Mouse (Mus musculus) hindbrain, postnatal 0 days (tissue): ENCODE measurements around the gene Agpat3. TPM values are rescaled to one million over a fixed set of nuclear protein-coding genes. Genes with fewer than 3 reads are reported as not detected.

ENCODE experiments used
- ATAC-seq: fragments of 200-750 bp; cut with Nextera tagmentation; 2 replicates; pipeline ENCODE4 v1.8.0; 2017; ENCODE audit warnings: mild to moderate bottlenecking, moderate TSS enrichment, moderate library complexity
- DNase-seq: peaks from one replicate; pipeline ENCODE4 v3.0.0-alpha.2; 2015; ENCODE audit warnings: low spot score
- H3K27ac ChIP-seq: fragments of 300-500 bp; sonication (generic); 2 replicates; pipeline ENCODE4 v1.5.1; 2014; ENCODE audit warnings: mild to moderate bottlenecking
- H3K27me3 ChIP-seq: fragments of 300-500 bp; sonication (generic); 2 replicates; pipeline ENCODE4 v1.6.1; 2014; ENCODE audit warnings: low read length, mixed read lengths; ENCODE audit not compliant: insufficient read depth
- H3K36me3 ChIP-seq: fragments of 300-500 bp; sonication (generic); 2 replicates; pipeline ENCODE4 v1.6.1; 2014; ENCODE audit warnings: low read length, mixed read lengths; ENCODE audit not compliant: insufficient read depth
- H3K4me1 ChIP-seq: fragments of 300-500 bp; sonication (generic); 2 replicates; pipeline ENCODE4 v1.6.1; 2014; ENCODE audit warnings: antibody characterized with exemption, low read length, mixed read lengths; ENCODE audit not compliant: insufficient read depth
- H3K4me2 ChIP-seq: fragments of 300-500 bp; sonication (generic); 2 replicates; pipeline ENCODE4 v1.6.1; 2014; ENCODE audit warnings: low read depth, mild to moderate bottlenecking, low read length, moderate library complexity, mixed read lengths
- H3K4me3 ChIP-seq: fragments of 300-500 bp; sonication (generic); 2 replicates; pipeline ENCODE4 v1.5.1; 2014; ENCODE audit warnings: low read length
- H3K9ac ChIP-seq: fragments of 300-500 bp; sonication (generic); replicated peaks from 2 replicates; pipeline ENCODE4 v1.6.1; 2014; ENCODE audit warnings: mild to moderate bottlenecking, low read length, moderate library complexity, mixed read lengths
- H3K9me3 ChIP-seq: fragments of 300-500 bp; sonication (generic); 2 replicates; pipeline ENCODE4 v1.6.1; 2016; ENCODE audit warnings: low read length, mixed read lengths
- CTCF ChIP-seq: IDR thresholded peaks from 2 replicates; pipeline ENCODE4 v1.5.1; 2016; ENCODE audit warnings: antibody characterized with exemption, control low read depth, low read depth
- WGBS: fragments of 180-500 bp; shearing (Covaris S2); extraction: QIAGEN DNeasy Blood & Tissue Kit; methylation state at CpG from one replicate; pipeline ENCODE4 v1.1.7; 2014; 5-methylcytosine and 5-hydroxymethylcytosine counted together
- polyA plus RNA-seq: library from polyadenylated mRNA; unstranded; fragments of >200 nt; fragmentation: Nextera tagmentation; extraction: Ambion mirVana; gene quantifications from 2 replicates; pipeline ENCODE4 v1.2.1, GENCODE M21; 2015
- total RNA-seq: library from RNA; depleted of rRNA; stranded (reverse); fragments of >200 nt; gene quantifications from 2 replicates; pipeline ENCODE4 v1.2.3, GENCODE M21; 2014

Gene Agpat3
- total and polyA plus RNA-seq, 2 experiments from 2014 or later = 117 to 158 TPM

DNA sequence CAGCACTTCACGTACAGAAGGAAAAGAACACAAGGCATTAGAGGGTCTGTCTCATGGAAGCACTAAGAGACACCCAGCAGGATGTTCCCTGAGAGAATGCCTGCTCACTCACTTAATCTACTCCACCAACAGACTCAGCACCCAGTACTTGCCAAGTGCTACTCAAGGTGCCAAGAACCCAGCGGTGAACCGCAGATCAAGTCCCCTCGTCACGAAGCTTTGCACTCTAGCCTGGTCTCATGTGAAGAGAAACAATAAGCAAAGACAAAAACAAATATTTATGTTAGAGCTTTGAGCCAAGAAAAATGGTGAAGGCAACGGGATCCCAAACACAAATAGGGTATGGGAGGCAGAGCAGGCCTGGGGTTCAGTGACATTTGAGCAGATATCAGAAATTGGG is 113.4 kb downstream of the Agpat3 start:
- Histone ChIP-seq H3K27ac (no peak overlapping the region), H3K4me1 (peaks cover 10% of the 10 kb centered on the region), H3K27me3 (no peaks in the 10 kb centered on the region), H3K36me3 (no peaks in the 10 kb centered on the region), H3K4me2 (no peak overlapping the region), H3K4me3 (no peak overlapping the region), H3K9ac (no peak overlapping the region), H3K9me3 (no peaks in the 10 kb centered on the region)
- WGBS = 61% methylated on average over 6 of the region's 6 CpGs
- DNase-seq (no peak), ATAC-seq (no peak)
- no peak for TF ChIP-seq CTCF

DNA sequence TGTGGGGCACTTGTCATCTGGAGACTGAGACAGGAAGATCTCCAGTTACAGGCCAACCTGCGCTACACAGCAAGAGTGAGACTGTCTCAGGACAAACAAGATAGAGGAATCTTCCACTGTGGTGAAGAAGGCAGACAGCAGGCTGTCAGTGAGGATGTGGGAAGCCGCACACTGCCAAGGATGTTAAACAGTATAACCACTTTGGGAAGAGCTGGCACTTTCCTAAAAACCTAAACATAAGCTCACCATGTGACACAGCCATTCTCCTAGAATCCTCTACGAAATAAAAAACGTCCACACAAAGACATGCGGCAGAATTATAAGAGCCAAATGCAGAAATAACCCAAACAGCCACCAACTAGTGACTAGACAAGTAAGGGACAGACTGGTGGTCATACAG is 114.0 kb downstream of the Agpat3 start:
- TF ChIP-seq CTCF = no peak
- Histone ChIP-seq H3K4me2 (no peak overlapping the region), H3K4me1 (peaks cover 5% of the 10 kb centered on the region)

DNA sequence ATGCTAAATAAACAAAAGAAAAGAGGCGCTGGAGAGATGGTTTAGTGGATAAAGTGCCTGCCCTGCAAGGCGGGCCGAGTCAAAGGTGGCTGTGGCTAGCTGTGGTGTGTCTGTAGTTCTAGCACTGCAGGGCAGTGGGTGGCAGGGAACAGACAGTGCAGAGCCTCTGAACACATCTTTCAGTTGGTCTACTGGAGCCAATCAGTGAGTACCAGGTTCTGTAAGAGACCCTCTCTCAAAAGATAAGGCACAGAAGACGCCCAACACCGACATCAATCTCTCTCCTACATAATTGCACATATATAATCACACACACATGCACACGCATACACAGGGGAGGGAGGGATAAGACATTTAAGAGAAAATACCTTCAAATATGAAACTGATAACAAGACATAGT is 114.5 kb downstream of the Agpat3 start:
- WGBS = 92% methylated on average over 6 of the region's 6 CpGs
- no peaks in the 10 kb centered on the region for H3K27me3 ChIP-seq
- no peak overlapping the region for H3K27ac ChIP-seq
- H3K36me3 ChIP-seq = no peaks in the 10 kb centered on the region
- 0 out of 2 replicates have a peak, but pooled peaks cover 1% of the 10 kb centered on the region for H3K4me1 ChIP-seq
- DNase-seq (no peak), ATAC-seq (no peak)
- no peak overlapping the region for H3K4me3 ChIP-seq
- no peaks in the 10 kb centered on the region for H3K9me3 ChIP-seq
- no peak for TF ChIP-seq CTCF
- H3K4me2 ChIP-seq = no peak overlapping the region
- no peak overlapping the region for H3K9ac ChIP-seq

More for the DNA sequence above, 114.0 kb downstream of the Agpat3 start:
- Histone ChIP-seq H3K9ac (no peak overlapping the region), H3K27me3 (no peaks in the 10 kb centered on the region), H3K27ac (no peak overlapping the region), H3K9me3 (no peaks in the 10 kb centered on the region), H3K36me3 (no peaks in the 10 kb centered on the region), H3K4me3 (no peak overlapping the region)
- WGBS = 95% methylated on average over 5 of the region's 5 CpGs
- DNase-seq = no peak
- no peak for ATAC-seq

DNA sequence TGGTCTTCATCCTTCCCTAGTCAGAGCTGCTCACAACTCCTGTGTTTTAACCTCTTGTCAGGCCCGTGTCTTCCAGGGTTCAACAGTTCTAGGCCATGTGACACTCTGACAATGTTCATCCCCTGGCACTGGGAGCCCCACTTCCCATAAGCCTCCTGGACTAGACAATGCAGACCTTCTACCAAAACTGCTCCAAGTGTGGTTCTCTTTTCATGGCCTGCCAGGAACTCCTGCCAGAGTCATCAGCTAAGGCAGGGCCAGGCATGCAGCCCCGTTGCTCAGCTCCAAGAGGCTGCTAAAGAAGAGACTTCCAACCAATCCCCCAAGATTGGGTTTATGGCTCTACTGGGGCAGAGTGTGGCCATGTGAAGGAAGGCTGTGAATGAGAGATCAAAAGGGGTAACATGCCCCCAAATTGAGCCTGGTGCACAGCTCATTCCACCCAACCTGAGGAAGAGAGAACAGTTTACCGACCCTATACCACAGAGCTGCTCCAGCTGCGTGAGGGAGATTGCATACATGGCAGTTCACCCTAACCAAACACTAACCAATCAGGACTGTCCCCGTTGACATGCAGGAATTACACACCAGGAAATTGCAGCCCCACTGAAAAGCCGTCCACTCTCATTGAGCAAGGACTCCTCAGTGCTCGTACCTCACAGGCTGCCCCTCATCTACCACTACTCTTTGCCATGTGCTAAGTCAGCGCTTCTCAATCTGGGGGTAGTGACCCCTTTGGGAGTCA is 115.2 kb downstream of the Agpat3 start:
- H3K27me3 ChIP-seq = no peaks in the 10 kb centered on the region
- no peak for TF ChIP-seq CTCF
- H3K4me1 ChIP-seq = no peaks in the 10 kb centered on the region
- H3K9ac ChIP-seq = no peak overlapping the region
- H3K36me3 ChIP-seq = no peaks in the 10 kb centered on the region
- H3K4me2 ChIP-seq = no peak overlapping the region
- ATAC-seq (peak; percentile 85), DNase-seq (peak; percentile 62)
- 72% methylated on average over 8 of the region's 8 CpGs for WGBS
- H3K27ac ChIP-seq = no peak overlapping the region
- no peak overlapping the region for H3K4me3 ChIP-seq
- no peaks in the 10 kb centered on the region for H3K9me3 ChIP-seq

DNA sequence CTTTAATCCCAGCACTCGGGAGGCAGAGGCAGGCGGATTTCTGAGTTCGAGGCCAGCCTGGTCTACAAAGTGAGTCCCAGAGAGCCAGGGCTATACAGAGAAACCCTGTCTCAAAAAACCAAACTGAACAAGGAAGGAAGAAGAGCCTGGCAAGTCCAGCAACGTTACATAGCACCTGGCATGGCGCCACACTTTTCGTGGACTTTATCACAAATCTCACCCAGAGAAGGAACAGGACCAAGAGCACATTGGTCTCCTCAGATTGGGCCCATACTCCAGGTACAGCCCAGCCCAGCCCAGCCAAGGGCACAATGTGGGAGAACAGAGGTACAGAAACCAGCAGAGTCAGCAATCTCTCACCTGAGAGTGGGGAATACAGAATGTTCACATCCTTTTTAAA is 118.5 kb downstream of the Agpat3 start:
- Histone ChIP-seq H3K27me3 (no peaks in the 10 kb centered on the region), H3K4me2 (no peak overlapping the region), H3K36me3 (peaks cover 9% of the 10 kb centered on the region), H3K4me3 (no peak overlapping the region), H3K27ac (no peak overlapping the region), H3K4me1 (no peaks in the 10 kb centered on the region), H3K9ac (no peak overlapping the region), H3K9me3 (no peaks in the 10 kb centered on the region)
- ATAC-seq = no peak
- TF ChIP-seq CTCF = no peak
- DNase-seq = no peak
- 85% methylated on average over 6 of the region's 6 CpGs for WGBS

DNA sequence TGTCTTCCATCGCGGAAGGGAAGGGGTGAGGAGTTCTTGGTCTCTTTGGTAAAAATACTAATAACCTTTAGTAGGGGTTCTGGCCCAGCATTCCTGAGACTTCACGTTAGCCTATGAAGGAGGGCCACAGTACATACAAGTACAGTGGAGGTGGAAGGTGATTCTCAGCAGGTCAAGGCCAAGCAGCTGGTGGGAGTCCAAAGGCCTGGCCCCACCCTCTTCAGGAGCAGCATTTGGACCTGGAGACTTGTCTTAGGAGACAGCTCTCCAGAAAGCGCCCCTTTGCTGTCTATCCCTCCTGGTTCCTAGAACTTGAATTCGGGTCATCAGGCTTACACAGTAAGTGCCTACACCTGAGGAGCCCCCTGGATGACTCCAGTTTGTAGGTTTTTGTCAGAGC is 119.1 kb downstream of the Agpat3 start:
- Histone ChIP-seq H3K36me3 (peaks cover 10% of the 10 kb centered on the region), H3K27ac (no peak overlapping the region), H3K4me3 (no peak overlapping the region), H3K9ac (no peak overlapping the region), H3K27me3 (no peaks in the 10 kb centered on the region), H3K4me1 (no peaks in the 10 kb centered on the region), H3K9me3 (no peaks in the 10 kb centered on the region), H3K4me2 (no peak overlapping the region)
- DNase-seq = no peak
- no peak for ATAC-seq
- 93% methylated on average over 5 of the region's 5 CpGs for WGBS
- no peak for TF ChIP-seq CTCF

DNA sequence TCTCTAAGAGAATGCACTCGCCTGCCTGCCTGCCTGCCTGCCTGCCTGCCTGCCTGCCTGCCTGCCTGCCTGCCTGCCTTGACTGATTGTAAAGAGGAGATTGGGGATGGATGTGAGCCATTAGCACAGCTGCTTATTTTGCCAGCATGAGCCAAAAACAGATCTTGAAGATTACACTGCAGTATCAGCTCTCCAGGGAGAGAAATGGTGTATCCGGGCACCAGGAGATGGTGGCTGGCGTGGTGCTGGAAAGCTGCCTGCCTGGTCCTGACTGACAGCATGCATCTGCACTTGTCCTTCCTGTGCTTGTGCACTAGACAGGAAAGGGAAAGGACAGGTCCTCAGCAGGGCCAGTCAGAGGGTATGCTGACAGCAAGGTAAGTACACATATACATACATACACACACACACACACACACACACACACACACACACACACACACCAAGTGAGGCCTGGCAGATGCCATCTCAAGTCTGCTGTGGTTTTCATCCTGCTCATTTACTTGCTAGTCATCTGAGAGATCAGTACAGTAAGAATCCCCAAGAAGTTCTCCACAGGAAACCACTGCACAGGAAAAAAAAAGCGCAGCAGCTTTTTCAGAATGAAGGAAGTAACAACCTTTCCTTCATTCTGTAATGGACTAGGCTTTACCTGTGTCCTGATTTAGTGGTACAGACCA is 119.8 kb downstream of the Agpat3 start:
- no peak overlapping the region for H3K27ac ChIP-seq
- no peak overlapping the region for H3K4me3 ChIP-seq
- DNase-seq (peak; percentile 4), ATAC-seq (no peak)
- H3K36me3 ChIP-seq = peaks cover 15% of the 10 kb centered on the region
- no peaks in the 10 kb centered on the region for H3K4me1 ChIP-seq
- H3K4me2 ChIP-seq = no peak overlapping the region
- WGBS = 75% methylated on average over 4 of the region's 4 CpGs
- H3K27me3 ChIP-seq = no peaks in the 10 kb centered on the region
- TF ChIP-seq CTCF = no peak
- no peaks in the 10 kb centered on the region for H3K9me3 ChIP-seq
- H3K9ac ChIP-seq = no peak overlapping the region
